Mouse (Mus musculus) CH12.LX (cell line): ENCODE data around the gene Gm11146.

Experiments
- CTCF ChIP-seq, 2 experiments: IDR thresholded peaks in 1 of 2; conservative IDR thresholded peaks in 1 of 2; 2 replicates each; pipeline ENCODE4 v1.5.1; 2011 to 2012; ENCODE audit warnings: low read depth in 2 of 2, low read length in 2 of 2, improper control_type of control experiment in 1 of 2, inconsistent platforms in 1 of 2, mild to moderate bottlenecking in 1 of 2, moderate library complexity in 1 of 2
- EP300 ChIP-seq: IDR thresholded peaks from 2 replicates; pipeline ENCODE4 v1.6.1; 2011; ENCODE audit warnings: low read length, improper control_type of control experiment
- ETS1 ChIP-seq: conservative IDR thresholded peaks from 2 replicates; pipeline ENCODE4 v1.6.1; 2012; ENCODE audit warnings: low read depth, mild to moderate bottlenecking, inconsistent platforms, low read length, improper control_type of control experiment, moderate library complexity
- MAZ ChIP-seq: IDR thresholded peaks from 2 replicates; pipeline ENCODE4 v1.6.1; 2012; ENCODE audit warnings: low read depth, mild to moderate bottlenecking, inconsistent platforms, low read length, improper control_type of control experiment, moderate library complexity
- NELFE ChIP-seq: IDR thresholded peaks from 2 replicates; pipeline ENCODE4 v1.6.1; 2011; ENCODE audit warnings: low read depth, low read length, improper control_type of control experiment
- POLR2A ChIP-seq: IDR thresholded peaks from 2 replicates; pipeline ENCODE4 v1.6.1; 2011; ENCODE audit warnings: low read depth, mild to moderate bottlenecking, improper control_type of control experiment, low read length
- RCOR1 ChIP-seq: conservative IDR thresholded peaks from 2 replicates; pipeline ENCODE4 v1.6.1; 2012; ENCODE audit warnings: low read depth, mild to moderate bottlenecking, inconsistent platforms, low read length, improper control_type of control experiment
- SMC3 ChIP-seq: IDR thresholded peaks from 2 replicates; pipeline ENCODE4 v1.6.1; 2011; ENCODE audit warnings: low read depth, low read length, improper control_type of control experiment

DNA sequence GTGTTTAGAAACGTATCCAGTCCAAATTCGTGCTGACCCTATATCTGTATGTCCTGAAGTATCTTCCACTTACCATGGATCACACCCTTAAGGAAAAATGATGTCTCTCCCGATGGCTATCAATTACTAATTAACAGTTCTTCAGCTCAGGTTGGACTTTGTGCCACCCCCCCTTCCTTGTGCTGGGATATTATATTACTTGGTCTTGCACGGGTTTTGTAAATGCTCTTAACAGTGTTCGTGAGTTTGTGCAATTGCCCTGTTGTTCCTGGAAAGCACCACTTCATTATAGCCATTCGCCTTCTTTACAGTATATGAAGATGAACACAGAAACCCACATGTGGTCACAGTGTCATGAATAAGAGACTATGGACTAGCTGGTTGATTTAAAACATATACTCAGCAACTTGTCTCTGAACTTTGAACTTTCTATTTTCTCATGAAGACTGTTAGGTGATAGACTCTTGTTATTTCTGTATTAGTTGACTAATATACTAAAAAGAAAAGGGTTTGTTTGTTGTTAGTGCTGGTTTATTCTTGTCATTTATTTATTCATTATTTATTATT, 30.5 kb upstream of the Gm11146 start:
- TF ChIP-seq RCOR1, result no peak
- TF ChIP-seq ETS1, result no peak
- no peak for TF ChIP-seq CTCF (conservative IDR thresholded peaks at IDR 0.05 in 1 of 2, IDR thresholded peaks at IDR 0.05 in 1 of 2; ENCODE audit: low read depth in 2 of 2, low read length in 2 of 2)
- no peak for TF ChIP-seq MAZ
- no peak for TF ChIP-seq EP300
- no peak for TF ChIP-seq POLR2A
- no peak for TF ChIP-seq NELFE
- TF ChIP-seq SMC3, result no peak
